ENCODE assay signal across 11 mouse cellular contexts in the genomic region with DNA sequence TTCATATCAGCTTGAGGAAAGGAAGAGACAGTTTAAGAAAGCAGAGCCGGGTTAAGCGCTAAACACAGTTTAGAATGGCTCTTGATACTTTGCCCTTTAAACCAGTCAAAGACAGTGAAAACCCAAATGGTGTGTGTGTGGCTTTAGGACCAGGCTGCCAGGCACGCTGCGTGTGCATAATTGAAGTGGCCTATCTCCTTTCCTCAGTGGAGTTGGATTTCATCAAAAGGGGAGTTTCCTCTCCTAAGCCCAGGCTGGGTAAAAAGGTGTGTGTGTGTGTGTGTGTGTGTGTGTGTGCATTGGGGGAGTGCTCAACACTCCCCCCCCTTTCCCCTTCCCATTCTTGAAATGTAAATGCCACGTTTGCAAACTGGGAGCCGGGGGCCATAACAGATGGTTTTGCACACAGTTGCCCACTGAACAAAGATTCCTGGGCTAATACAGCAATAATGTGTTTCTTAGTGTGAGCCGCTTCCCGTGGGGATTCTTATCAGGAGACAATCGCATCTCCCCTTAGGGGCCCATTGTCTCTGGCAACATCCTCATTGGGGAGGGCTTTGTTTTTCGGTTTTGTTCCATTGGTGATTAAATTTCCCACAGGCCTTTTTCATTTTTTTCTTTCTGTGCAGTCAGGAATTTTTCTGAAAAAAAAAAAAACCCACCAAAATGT. TPM values are rescaled to one million over a fixed set of nuclear protein-coding genes. Genes with fewer than 3 reads are reported as not detected.
DNase-seq lines count a peak whose midpoint lies in the region; ATAC-seq and TF ChIP-seq lines count a peak whose summit lies in the region.
"Had no signal": no experiment of that assay in that cellular context is flagged by ENCODE, and none has a peak within 500 bp of the region (broad histone marks: within the 10 kb centered on the region; RNA-seq: fewer than 3 reads in every experiment).

No protein-coding gene starts in this region.

- H3K4me1 ChIP-seq in stomach, embryonic 16.5 days (ENCODE audit: control insufficient read depth, insufficient read depth, low read length), result 0 out of 2 replicates have a peak, but pooled peaks cover 3% of the 10 kb centered on the region
- H3K4me1 ChIP-seq in stomach, postnatal 0 days (replicated peaks; ENCODE audit: control insufficient read depth, insufficient read depth), result 0 out of 2 replicates have a peak, but pooled peaks cover 2% of the 10 kb centered on the region
- H3K4me1 ChIP-seq in heart, embryonic 14.5 days (ENCODE audit: control insufficient read depth in 2 of 2, insufficient read depth in 2 of 2, low read length in 2 of 2), result peaks cover 9 to 24% of the 10 kb centered on the region in 2 experiments
- H3K4me1 ChIP-seq in limb, embryonic 11.5 days (ENCODE audit: control insufficient read depth, insufficient read depth, low read length), result peaks cover 18% of the 10 kb centered on the region

- H3K4me2 ChIP-seq in stomach, embryonic 16.5 days (ENCODE audit: low read depth, low read length), result 0 out of 2 replicates have a peak overlapping the region, but pooled peaks have one; percentile 5
- no peak overlapping the region for H3K4me2 ChIP-seq in stomach, postnatal 0 days (replicated peaks; ENCODE audit: low read depth)
- H3K4me2 ChIP-seq in heart, embryonic 14.5 days (ENCODE audit: low read length), result peak overlapping the region; percentile 98
- peak overlapping the region; percentile 1; the same call in 1 of the 2 replicates for H3K4me2 ChIP-seq in limb, embryonic 11.5 days (ENCODE audit: low read depth, severe bottlenecking)

- no peak overlapping the region for H3K27ac ChIP-seq in stomach, embryonic 16.5 days (ENCODE audit: low read length)
- H3K27ac ChIP-seq in stomach, postnatal 0 days (replicated peaks), result no peak overlapping the region
- peak overlapping the region in 1 of 2 experiments; percentile 73; a peak in 2 of 4 replicates for H3K27ac ChIP-seq in heart, embryonic 14.5 days (replicated peaks in 1 of 2; ENCODE audit: control insufficient read depth in 1 of 2, insufficient read depth in 1 of 2, low read depth in 2 of 2, low read length in 2 of 2)
- H3K27ac ChIP-seq in limb, embryonic 11.5 days (replicated peaks; ENCODE audit: low read depth, low read length), result no peak overlapping the region

- H3K27me3 ChIP-seq in stomach, embryonic 16.5 days (ENCODE audit: control insufficient read depth, insufficient read depth, low read length), result peaks cover 19% of the 10 kb centered on the region
- H3K27me3 ChIP-seq in stomach, postnatal 0 days (ENCODE audit: control insufficient read depth, insufficient read depth, low read length), result peaks cover 10% of the 10 kb centered on the region; the same call in 1 of the 2 replicates
- H3K27me3 ChIP-seq in heart, embryonic 14.5 days (ENCODE audit: control insufficient read depth, insufficient read depth, low read length), result peaks cover 48% of the 10 kb centered on the region
- H3K27me3 ChIP-seq in limb, embryonic 11.5 days (ENCODE audit: control insufficient read depth, insufficient read depth, low read length), result peaks cover 8% of the 10 kb centered on the region

- TF ChIP-seq CTCF in stomach, postnatal 0 days (IDR thresholded peaks at IDR 0.05; ENCODE audit: low read depth), result no peak

- no peak overlapping the region for H3K4me3 ChIP-seq in stomach, embryonic 16.5 days (replicated peaks; ENCODE audit: low read length)
- no peak overlapping the region for H3K4me3 ChIP-seq in stomach, postnatal 0 days (ENCODE audit: low read depth, low read length)
- H3K4me3 ChIP-seq in heart, embryonic 14.5 days (ENCODE audit: control insufficient read depth in 1 of 2, insufficient read depth in 1 of 2, low read depth in 1 of 2, low read length in 2 of 2), result peak overlapping the region in 1 of 2 experiments; percentile 8; a peak in 1 of 4 replicates
- H3K4me3 ChIP-seq in limb, embryonic 11.5 days (ENCODE audit: low read depth, low read length), result no peak overlapping the region
- H3K4me3 ChIP-seq: intestine, embryonic 15.5 days; myocyte had no signal

- H3K9ac ChIP-seq in stomach, embryonic 16.5 days (ENCODE audit: low read length), result no peak overlapping the region
- no peak overlapping the region for H3K9ac ChIP-seq in stomach, postnatal 0 days (ENCODE audit: low read length)
- no peak overlapping the region for H3K9ac ChIP-seq in heart, embryonic 14.5 days (ENCODE audit: low read length)
- H3K9ac ChIP-seq in limb, embryonic 11.5 days (ENCODE audit: low read length), result no peak overlapping the region
- H3K9ac ChIP-seq: intestine, embryonic 15.5 days had no signal

- DNase-seq in stomach, postnatal 0 days (ENCODE audit: low spot score), result no peak
- peak; percentile 29 for DNase-seq in limb, embryonic 11.5 days (ENCODE audit: low spot score)
- no peak for DNase-seq in adrenal gland, postnatal 14 days
- DNase-seq in layer of hippocampus, postnatal 14 days (ENCODE audit: low spot score in 2 of 2), result no peak
- no peak for DNase-seq in cerebellum, adult 9-11 months

- 32% methylated on average over 10 of the region's 10 CpGs for WGBS in stomach, embryonic 16.5 days
- WGBS in stomach, postnatal 0 days, result 47% methylated on average over 10 of the region's 10 CpGs
- 24% methylated on average over 10 of the region's 10 CpGs for WGBS in heart, embryonic 14.5 days
- WGBS in limb, embryonic 11.5 days, result 18% methylated on average over 10 of the region's 10 CpGs

- H3K9me3 ChIP-seq in stomach, embryonic 16.5 days (replicated peaks; ENCODE audit: control insufficient read depth, low read length), result no peaks in the 10 kb centered on the region
- H3K9me3 ChIP-seq in stomach, postnatal 0 days (ENCODE audit: control insufficient read depth, low read length), result no peaks in the 10 kb centered on the region
- no peaks in the 10 kb centered on the region for H3K9me3 ChIP-seq in heart, embryonic 14.5 days (ENCODE audit: control insufficient read depth, low read length)
- no peaks in the 10 kb centered on the region for H3K9me3 ChIP-seq in limb, embryonic 11.5 days (ENCODE audit: control insufficient read depth, low read length)
- H3K9me3 ChIP-seq: intestine, embryonic 15.5 days had no signal

- ATAC-seq in stomach, embryonic 16.5 days (ENCODE audit: insufficient read depth, low FRiP score), result no peak
- ATAC-seq in stomach, postnatal 0 days (ENCODE audit: low FRiP score, low TSS enrichment), result no peak
- no peak for ATAC-seq in heart, embryonic 14.5 days (ENCODE audit: insufficient number of reproducible peaks, insufficient read depth, low FRiP score, low read depth)
- ATAC-seq in limb, embryonic 11.5 days (ENCODE audit: insufficient number of reproducible peaks, low FRiP score, low TSS enrichment, low read depth), result no peak
- no peak for ATAC-seq in granulocyte monocyte progenitor cell, adult 5-6 weeks (replicated peaks; ENCODE audit: poor library complexity, severe bottlenecking)
- ATAC-seq: intestine, embryonic 15.5 days had no signal

- no peaks in the 10 kb centered on the region for H3K36me3 ChIP-seq in stomach, embryonic 16.5 days (ENCODE audit: control insufficient read depth, insufficient read depth, low read length)
- no peaks in the 10 kb centered on the region for H3K36me3 ChIP-seq in stomach, postnatal 0 days (ENCODE audit: control insufficient read depth, insufficient read depth, low read length)
- H3K36me3 ChIP-seq in heart, embryonic 14.5 days (ENCODE audit: control insufficient read depth, insufficient read depth, low read length), result no peaks in the 10 kb centered on the region
- no peaks in the 10 kb centered on the region for H3K36me3 ChIP-seq in limb, embryonic 11.5 days (ENCODE audit: control insufficient read depth, insufficient read depth, low read length)
- H3K36me3 ChIP-seq: G1E; intestine, embryonic 15.5 days had no signal

- no peak for TF ChIP-seq EP300 in stomach, postnatal 0 days (optimal IDR thresholded peaks at IDR 0.05)

RNA-seq across cellular contexts. Expression of a gene that starts 2.3 kb away (rescaled TPM):
- polyA plus RNA-seq in stomach, embryonic 16.5 days (2015; fragmentation: Nextera tagmentation; extraction: Ambion mirVana), result 9.3 and 13.0 TPM in 2 replicates
- 6.1 and 6.3 TPM in 2 replicates for polyA plus RNA-seq in stomach, postnatal 0 days (2015; fragmentation: Nextera tagmentation; extraction: Ambion mirVana)
- 28.2 and 30.9 TPM in 2 replicates for polyA plus RNA-seq in heart, embryonic 14.5 days (2014; fragmentation: Nextera tagmentation; extraction: Ambion mirVana)
- 39.7 and 42.1 TPM in 2 replicates for polyA plus RNA-seq in limb, embryonic 11.5 days (2014; fragmentation: Nextera tagmentation; extraction: Ambion mirVana)
- total RNA-seq in adrenal gland, postnatal 14 days (2021), result 90.6 and 96.8 TPM in 2 replicates
- total RNA-seq in layer of hippocampus, postnatal 14 days (2021), result 100 to 1,000 TPM; 111 to 115 TPM
- not detected in 2 replicates for total RNA-seq in granulocyte monocyte progenitor cell, adult 5-6 weeks (2014; fragmentation: Nextera tagmentation)
- not detected in 2 replicates for total RNA-seq in granulocyte monocyte progenitor cell, adult 5-6 weeks (2017)
- polyA plus RNA-seq: G1E had no signal
